Mouse (Mus musculus) erythroblast, embryonic 14.5 days (primary cell): ENCODE measurements around the gene Olfr12.

ENCODE experiments used
- GATA1 ChIP-seq: IDR thresholded peaks from 2 replicates; pipeline ENCODE4 v1.6.1; 2012; ENCODE audit warnings: low read length, inconsistent platforms, mixed read lengths
- TAL1 ChIP-seq: IDR thresholded peaks from 3 replicates; pipeline ENCODE4 v1.6.1; 2012; ENCODE audit warnings: low read length, inconsistent platforms, mixed read lengths

DNA sequence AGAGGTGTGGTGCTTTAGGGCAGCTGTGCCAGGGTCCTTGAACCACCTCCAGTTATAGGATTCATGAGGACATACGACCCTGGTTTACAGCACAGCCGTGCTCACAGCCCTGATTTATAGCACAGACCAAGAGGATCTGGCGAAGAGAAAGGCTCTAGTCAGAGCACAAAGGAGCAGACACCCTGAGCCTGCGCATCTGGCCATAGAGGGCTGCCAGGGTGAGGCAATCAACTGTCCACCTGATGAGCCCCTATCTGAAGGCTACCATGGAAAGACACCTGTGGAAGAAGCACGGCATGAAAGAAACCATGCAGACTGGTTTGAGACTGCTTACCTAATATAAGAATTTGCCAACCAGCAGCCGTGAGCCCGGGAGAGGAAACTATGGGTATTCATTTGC is 29.0 kb downstream of the Olfr12 start:
- TF ChIP-seq TAL1 (no peak), GATA1 (no peak)
